Mouse (Mus musculus): ENCODE results near the gene Col6a5. TPM values are rescaled to one million over a fixed set of nuclear protein-coding genes. Genes with fewer than 3 reads are reported as not detected.

The Col6a5 gene
- under 1 TPM; 0.41 to 0.44 TPM for total RNA-seq (2021)

DNA sequence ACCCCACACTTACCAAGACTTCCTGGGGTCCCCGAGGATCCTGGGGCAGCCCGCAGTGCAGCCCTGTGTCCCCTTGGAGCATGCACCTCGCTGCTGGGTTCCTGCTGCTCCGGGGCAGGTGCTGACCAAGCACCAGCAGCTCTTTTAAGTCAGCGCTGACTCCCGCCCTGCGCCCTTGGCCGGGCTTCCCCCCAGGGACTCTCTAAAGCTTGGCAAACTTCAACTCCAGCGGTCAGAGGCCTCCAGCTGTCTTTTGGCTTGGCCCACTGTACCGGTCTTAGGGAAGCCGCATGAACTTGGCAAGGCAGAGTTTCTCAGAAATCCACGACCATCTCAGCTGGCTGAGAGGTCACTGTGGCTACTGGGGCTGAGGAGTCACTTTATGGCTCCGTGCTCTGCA, at the start of gene Col6a5:
Gene Col6a5 (minus strand): TSS at position 111 of the 400 bp plus-strand sequence.
- no peak for DNase-seq (ENCODE audit: low spot score in 2 of 2)
- intact Hi-C loops (cut with DNase I), result no loop called here

DNA sequence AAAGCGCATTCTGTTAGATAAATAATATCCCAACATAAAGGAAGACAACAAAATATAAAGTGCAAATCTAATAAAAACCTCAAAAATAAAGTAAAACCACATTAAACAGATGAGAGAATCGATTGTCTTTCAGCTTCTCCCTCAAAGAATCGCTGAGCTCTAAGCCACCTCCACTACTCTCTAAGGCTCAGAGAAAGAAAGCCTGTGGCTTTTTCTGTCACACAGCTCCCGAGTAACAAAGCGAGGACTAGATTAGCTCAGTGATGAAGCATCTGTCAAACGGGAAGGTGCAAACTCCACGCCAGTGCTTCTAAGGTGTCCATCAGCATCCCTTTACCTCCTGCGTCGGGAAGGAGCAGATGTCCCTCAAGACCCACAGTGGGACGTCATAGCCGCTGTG, 37.5 kb upstream of the Col6a5 start:
- intact Hi-C loops (cut with DNase I), result no loop called here
- peak in 1 of 2 experiments; percentile 13 for DNase-seq (ENCODE audit: low spot score in 2 of 2)

DNA sequence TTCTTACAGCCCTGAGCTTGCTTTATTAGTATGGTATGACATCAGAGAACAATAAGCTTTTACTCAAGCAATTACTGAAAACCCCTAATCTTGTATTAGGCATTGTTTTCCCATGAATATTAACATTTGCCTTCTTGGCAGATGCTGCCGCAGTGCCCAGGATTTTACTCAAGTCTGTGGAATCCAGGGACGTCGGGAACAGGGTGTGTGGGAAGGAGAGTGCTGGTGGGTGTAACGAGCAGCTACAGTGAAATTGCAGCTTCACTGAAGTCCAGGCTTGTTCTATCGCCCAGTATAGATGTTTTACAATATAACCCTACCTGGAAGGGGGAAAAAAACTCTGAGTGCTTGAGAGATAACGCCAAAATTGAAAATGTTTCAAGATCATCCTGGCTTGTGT, 32.0 kb upstream of the Col6a5 start:
- peak; percentile 44 to 59 for DNase-seq (ENCODE audit: low spot score in 2 of 2)
- intact Hi-C loops (cut with DNase I), result loop anchor here (5.0 kb wide), 1 partner anchor 135 kb away; no protein-coding TSS in a partner anchor

DNA sequence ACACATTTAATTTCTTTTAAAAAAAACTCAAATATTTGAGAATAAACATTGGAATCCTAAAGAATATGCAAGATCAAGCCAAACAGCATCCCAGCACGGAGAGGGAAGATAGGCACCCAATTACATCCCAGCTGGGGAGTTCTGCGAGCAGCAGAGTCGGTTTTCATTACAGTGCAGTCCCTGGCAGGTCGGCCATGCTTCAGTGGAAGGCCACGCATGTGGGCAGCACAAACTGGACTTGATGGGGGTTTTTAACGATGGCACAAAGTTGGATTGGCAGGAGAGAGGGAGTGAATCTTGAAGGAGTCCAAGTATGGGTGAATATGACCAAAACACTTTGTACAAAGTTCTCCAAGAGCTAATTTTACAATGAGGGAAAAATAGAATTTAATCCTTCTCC, 29.7 kb upstream of the Col6a5 start:
- DNase-seq (ENCODE audit: low spot score in 2 of 2), result no peak
- intact Hi-C loops (cut with DNase I), result loop anchor here (5.0 kb wide), 1 partner anchor 133 kb away; no protein-coding TSS in a partner anchor

DNA sequence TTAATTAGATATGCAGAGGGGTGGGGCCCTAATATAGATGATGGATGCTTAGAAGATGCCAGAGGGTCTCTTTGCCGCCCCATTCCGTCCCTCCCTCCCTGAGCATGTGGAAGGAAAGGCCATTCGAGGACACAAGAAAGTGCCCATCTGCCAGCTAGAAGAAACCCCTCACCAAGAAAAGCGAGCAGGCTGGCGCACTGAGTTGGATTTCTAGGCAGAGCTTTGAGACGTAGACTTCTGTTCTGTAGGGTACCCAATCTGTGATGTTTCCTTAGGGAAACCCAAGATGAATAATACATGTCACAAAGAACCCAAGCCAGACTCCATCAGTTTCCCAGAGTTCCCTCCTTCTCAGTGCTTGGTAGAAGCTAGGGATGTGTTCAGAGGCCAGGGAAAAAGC, 29.0 kb upstream of the Col6a5 start:
- DNase-seq (ENCODE audit: low spot score in 2 of 2), result no peak
- intact Hi-C loops (cut with DNase I), result loop anchor here (5.0 kb wide), 1 partner anchor 292 kb away; no protein-coding TSS in a partner anchor

DNA sequence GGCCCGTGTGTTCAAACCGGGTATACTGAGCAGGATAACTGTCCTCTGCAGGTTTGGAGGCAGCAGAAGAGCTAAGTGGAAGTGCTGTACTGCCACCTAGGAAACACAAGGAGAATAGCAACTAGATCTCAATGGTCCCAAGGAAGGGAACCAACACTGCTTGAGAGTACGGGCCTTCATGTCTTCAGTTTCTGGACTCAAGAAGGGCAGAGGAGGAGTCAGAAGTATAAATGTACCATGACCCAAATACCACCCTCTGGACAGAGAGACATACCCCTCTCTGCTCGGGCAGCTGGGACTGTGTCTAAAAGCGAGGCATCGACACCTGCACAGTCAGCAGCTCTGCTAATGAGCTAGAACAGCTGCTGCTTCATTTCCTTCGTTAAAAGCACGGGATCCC, 27.7 kb upstream of the Col6a5 start:
- DNase-seq (ENCODE audit: low spot score in 2 of 2), result peak in 1 of 2 experiments; percentile 17
- intact Hi-C loops (cut with DNase I), result loop anchor here (5.0 kb wide), 1 partner anchor 291 kb away; no protein-coding TSS in a partner anchor

DNA sequence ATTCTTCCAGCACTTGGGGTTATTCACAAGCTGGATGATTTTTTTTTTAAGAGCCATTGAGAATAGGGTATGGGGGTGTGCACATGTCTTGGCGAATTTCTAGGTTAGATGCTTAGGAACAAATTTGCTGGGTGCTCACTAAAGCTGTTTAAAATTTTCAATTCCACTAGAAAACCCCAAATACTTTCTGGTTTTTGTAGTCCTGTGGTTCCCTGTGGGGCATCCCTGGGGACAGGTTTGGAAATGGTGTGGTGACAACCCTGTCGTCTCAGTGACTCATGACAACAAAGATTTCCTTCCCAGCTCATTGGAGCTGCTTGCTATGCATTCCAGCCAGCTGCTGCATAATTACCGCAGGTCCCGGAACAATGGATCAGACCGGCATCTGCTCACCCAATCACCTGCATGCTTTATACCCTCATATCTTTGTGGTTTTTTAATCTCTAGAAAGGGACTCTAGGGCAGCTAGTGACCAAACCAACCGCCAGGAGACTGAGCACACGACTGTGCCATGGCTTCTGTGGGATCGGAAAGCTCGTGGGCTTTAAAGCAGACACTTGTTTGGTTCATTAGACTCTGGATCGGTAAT, 24.6 kb upstream of the Col6a5 start:
- DNase-seq (ENCODE audit: low spot score in 2 of 2), result no peak
- intact Hi-C loops (cut with DNase I), result loop anchor here (5.0 kb wide), 1 partner anchor 288 kb away; no protein-coding TSS in a partner anchor

DNA sequence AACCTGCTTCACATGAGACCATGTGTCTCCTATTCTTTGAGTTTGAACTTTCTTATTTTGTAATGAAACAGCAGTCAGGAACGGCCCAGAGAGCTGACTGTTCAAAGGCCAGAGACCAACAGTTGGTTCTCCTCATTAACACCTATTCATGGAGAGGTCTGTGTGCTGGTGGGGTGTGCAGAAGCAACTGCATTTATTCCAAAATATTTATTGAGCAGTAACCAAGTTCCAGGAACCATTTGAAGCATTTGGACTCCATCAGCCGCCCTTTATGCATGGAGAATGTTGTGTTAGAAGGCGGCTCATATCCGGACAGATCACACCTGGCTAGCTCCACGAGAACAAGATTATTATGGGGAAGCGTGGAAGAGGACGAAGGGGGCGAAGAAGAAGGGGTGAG, 18.0 kb upstream of the Col6a5 start:
- no peak for DNase-seq (ENCODE audit: low spot score in 2 of 2)
- intact Hi-C loops (cut with DNase I), result no loop called here

DNA sequence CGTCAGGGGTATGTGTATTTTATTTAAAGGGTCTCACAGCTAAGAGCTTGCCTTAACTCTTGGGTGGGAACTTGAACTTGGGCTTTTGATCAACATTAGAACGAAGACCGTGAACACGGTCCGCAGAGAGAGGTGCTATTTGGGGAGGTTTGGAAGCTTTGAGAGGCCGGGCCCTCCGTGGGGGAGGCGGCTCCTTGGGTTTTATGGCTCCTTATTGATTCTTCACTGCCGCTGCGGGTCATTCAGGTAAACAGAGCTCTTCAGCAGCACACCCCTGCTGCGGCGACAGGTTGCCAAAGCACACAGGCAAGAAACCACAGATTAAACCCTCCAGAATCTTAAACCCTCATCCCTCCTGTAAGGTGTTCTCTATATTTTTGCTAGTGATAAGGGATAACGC, 16.4 kb upstream of the Col6a5 start:
- DNase-seq (ENCODE audit: low spot score in 2 of 2), result no peak
- intact Hi-C loops (cut with DNase I), result no loop called here

DNA sequence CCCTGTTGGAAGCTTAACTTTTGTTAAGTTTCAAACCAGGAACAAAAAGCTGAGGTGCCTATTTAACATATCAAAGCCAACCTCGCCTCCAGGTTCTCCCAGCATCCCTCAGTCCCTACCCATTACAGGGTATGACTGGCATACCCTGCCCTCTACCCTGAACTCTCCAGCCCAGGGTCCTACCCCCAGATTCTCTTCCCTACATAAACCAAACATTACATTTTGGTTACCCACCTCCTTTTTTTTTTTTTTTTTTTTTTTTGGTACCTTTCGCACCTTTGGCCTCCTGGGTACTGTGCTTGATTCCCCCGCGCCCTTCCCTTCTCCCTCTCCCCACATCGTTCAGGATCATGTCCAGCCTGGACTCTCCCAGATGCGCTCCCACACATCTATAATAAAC, 15.9 kb upstream of the Col6a5 start:
- DNase-seq (ENCODE audit: low spot score in 2 of 2), result no peak
- intact Hi-C loops (cut with DNase I), result no loop called here

DNA sequence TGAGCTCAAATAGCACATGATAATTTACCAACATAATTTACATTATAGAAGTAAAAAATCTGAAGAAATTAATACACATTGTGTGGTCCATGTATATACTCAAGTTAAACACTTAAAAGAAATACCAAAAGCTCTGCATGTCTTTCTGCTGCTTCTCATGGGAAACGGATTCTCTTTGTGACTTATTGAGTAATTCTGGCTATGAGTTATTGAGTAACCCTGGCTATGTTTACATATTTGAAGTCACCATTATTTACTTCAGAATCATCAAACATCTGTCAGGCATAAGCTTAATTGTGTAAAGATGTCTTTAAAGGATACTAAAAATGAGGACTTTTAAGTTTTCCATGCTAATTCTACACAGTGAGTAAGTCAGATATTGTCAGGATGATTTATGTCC, 13.3 kb upstream of the Col6a5 start:
- intact Hi-C loops (cut with DNase I), result no loop called here

DNA sequence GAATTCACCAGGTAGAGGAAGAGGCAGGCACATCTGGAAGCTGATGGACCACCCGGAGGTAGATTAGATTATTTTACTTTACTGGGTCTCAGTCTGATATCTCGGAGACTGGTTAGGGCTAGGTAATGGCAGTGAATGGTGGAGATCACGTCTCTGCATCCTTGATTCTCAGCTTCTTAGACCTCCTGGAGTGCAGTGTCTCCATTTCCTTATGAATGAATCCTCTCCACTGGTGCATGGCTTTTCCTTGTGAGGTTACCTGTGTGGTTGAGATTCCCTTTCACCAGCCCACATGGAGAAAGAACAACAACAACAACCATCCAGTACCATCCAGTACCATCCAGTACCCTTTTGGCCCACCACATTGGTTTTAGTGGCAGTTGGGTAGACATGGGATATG, 11.6 kb upstream of the Col6a5 start:
- intact Hi-C loops (cut with DNase I), result no loop called here
- DNase-seq (ENCODE audit: low spot score in 2 of 2), result no peak

More for the DNA sequence above, 13.3 kb upstream of the Col6a5 start:
- DNase-seq (ENCODE audit: low spot score in 2 of 2), result no peak

DNA sequence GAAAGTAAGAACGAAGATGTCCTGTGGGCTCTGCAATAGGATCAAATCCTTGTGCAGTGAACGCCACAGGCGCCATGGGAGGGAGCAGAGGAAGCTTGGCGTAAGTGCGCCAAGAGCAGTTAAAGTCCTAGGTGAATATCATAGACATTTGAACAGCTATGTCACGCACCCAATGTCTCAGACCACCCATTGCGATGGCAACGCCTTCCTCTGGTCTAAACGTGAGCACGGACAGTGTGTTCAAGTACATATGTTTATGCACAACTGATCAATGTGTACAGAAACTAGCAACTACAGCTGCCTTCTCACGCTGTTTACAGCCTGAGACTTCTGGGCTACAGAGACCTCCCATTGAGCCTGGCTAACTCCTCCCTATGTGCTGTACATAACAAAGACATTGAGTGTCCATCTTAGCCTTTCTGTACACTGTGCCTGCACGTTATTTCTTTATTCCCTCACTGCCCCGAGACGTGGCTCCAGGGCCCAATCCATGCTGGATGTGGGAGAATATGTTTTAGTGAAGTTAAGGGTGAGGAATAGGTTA, 11.0 kb upstream of the Col6a5 start:
- intact Hi-C loops (cut with DNase I), result no loop called here
- DNase-seq (ENCODE audit: low spot score in 2 of 2), result no peak

DNA sequence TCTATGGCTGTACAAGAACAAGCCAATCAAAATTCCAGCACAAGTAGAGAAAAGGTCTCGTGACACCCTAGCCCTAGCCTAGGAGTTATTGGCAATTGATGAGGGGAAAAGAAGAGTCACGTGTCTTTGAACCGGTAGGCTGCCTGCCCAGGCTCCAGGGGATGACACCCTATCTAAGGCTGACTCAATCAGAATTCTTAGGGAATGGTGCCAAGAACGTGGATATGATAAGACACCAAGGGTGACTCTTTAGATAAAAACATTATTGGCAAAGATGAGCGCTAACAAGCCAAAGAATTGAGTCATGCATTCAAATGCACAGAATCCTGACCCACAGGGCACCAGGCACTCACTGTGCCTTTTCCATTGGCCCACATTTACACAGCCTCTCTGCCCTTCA, 10.5 kb upstream of the Col6a5 start:
- no peak for DNase-seq (ENCODE audit: low spot score in 2 of 2)
- intact Hi-C loops (cut with DNase I), result no loop called here

DNA sequence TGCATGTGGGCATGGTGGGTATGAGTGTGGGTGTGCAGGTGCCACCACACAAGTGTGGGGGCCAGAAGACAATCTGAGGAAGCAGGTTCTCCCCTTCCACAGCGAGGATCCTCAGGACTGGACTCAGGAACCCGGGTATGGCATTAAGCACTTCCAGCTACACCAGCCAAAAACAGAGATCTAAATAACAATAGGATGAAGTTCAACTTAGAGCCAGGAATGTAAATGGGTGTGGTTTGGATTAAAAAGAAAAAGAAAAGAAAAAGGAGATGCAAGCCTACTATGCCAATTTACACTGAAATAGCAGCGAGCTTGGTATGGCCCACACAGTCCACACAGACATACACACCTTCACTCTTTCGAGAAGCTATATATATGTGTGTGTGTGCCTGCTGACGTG, 7.5 kb upstream of the Col6a5 start:
- no peak for DNase-seq (ENCODE audit: low spot score in 2 of 2)
- intact Hi-C loops (cut with DNase I), result no loop called here

DNA sequence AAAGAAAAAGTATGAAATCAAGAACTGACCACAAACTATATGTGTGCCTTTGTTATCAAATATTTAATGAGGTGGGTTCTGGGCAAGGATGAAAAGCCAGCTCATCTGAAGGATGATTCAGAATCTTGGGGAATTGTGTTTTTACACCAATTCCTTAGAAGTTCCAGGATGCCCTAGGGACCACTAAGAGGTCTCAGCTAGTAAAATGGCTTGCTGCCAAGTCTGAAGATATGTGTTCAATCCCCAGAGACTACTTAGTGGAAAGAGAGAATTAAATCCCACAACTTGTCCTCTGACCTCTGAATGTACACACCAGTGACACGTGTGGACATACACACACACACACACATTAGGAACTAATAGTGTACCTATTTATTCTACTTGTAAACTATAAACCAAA, 1.3 kb downstream of the Col6a5 start:
- intact Hi-C loops (cut with DNase I), result no loop called here
- DNase-seq (ENCODE audit: low spot score in 2 of 2), result no peak

DNA sequence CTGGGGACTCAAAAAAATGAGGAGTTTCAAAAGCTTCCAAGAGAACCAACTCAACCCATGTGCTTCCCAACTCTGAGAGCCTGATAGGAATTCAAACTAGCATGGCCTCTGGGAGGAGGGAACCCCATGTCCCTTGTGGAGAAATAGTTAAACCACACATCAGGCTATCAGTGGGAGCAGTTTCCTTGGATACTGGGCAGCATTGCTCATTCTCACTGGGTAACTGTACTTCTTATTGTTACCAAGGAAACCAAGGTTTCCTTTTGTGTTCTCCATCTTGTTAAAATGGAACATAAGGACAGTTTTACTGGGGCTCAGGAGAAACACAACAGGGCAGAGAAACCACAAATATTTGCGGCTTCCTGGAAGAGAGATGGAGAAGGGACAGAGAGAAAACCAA, 10.7 kb downstream of the Col6a5 start:
- intact Hi-C loops (cut with DNase I), result no loop called here
- DNase-seq (ENCODE audit: low spot score in 2 of 2), result no peak

DNA sequence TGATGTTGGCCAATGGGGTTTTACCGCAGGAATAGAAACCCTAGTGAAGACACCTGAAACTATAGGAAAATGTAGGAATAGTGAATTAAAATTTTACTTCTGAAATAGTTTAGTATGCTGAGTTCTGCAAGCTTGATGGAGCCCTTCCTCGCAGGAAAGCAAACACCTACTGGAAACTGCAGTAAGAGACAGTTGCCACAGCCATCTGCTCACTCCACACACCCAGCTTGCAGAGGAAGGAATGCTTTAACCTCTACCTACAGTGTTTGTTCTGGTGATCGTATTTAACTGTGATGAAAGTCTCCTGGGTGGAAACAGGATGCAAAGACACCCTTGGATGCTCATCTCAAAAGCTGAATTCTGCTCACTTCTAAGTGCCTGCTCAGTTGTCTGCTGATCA, 12.9 kb downstream of the Col6a5 start:
- intact Hi-C loops (cut with DNase I), result no loop called here

DNA sequence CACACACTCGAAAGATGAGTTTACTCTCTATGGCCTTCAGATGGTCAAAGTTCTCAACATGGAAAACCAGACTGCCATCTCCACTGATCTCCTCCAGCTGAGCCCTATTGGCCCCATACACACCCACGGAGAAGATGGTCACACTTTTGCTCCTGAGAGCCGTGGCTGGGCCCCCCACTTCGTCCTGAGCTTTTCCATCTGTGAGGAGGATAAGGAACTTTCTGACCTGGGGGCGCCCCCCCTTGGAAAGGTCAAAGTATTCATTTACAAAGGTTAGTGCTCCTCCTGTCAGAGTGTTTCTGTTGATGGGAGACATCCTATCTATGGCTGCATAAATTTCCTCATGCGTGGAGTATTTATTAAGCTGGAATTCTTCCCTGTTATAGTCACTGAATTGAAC, 26.6 kb downstream of the Col6a5 start:
- intact Hi-C loops (cut with DNase I), result no loop called here

More for the DNA sequence above, 12.9 kb downstream of the Col6a5 start:
- DNase-seq (ENCODE audit: low spot score in 2 of 2), result peak; percentile 56 to 57

DNA sequence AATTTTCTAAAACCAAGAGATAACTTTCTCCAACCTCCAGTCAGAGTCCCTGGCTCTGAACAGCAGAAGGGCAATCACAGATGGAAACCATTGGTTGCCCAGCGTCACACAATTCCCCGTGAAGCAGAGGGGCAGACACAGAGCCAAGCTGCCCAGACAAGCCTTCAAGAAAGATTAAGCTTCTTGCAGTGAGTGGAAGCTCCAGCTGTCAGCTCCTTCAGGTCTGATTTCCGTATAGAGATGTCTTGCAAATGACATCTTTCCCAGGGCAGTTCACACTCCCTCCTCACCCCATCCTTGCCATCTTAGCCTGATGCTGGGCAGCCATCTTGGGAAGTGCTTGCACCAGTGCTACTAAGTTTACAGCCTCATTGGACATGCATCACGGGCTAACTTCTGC, 31.2 kb downstream of the Col6a5 start:
- no peak for DNase-seq (ENCODE audit: low spot score in 2 of 2)
- intact Hi-C loops (cut with DNase I), result no loop called here

More for the DNA sequence above, 26.6 kb downstream of the Col6a5 start:
- no peak for DNase-seq (ENCODE audit: low spot score in 2 of 2)

DNA sequence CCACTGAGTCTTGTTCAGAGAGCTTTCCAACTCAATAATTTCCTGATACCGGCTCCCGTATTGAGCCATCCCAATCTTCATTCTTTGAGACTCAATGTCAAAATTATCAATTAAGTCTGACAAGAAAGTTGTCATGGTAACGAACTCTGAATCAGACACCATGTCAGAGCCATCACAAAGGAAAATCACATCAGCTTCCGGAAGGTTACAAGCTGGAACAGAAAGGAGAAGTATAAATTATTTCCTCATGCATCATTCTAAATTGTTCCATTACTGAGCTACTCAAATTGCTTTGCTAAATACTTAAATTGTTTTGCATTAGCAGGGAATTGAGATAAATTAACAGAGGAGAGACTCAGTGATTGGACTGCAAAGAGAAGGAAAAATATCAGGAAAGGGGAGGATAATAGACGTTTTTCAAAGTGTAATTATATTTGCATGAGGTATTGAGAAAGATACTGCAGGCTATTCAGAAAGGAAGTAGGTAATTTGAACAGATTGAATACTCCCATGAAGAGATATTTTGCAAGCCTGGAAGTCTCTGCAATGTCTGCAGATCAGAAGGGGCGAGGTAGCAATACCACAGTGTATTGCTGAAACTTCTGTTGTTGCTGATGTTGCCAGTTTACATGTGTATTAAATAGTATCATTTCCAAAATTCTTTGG, 31.9 kb downstream of the Col6a5 start:
- intact Hi-C loops (cut with DNase I), result no loop called here
- DNase-seq (ENCODE audit: low spot score in 2 of 2), result no peak

Measured in left cerebral cortex, postnatal 36 days (tissue).